Mouse (Mus musculus) MEL (cell line): ENCODE data around the gene Ikzf2.

Experiments
- CTCF ChIP-seq, 3 experiments: IDR thresholded peaks in 2 of 3; conservative IDR thresholded peaks in 1 of 3; 2 replicates each; pipeline ENCODE4 v1.5.1; 2011 to 2012; ENCODE audit warnings: low read length in 3 of 3, low read depth in 2 of 3, mild to moderate bottlenecking in 2 of 3, improper control_type of control experiment in 1 of 3, inconsistent platforms in 1 of 3, mixed read lengths in 1 of 3, moderate library complexity in 1 of 3; ENCODE audit not compliant: control insufficient read depth in 1 of 3, insufficient read depth in 1 of 3, poor library complexity in 1 of 3, severe bottlenecking in 1 of 3
- ELF1 ChIP-seq: IDR thresholded peaks from 2 replicates; pipeline ENCODE4 v1.6.1; 2014; ENCODE audit warnings: low read depth, mild to moderate bottlenecking, inconsistent platforms, low read length, improper control_type of control experiment, moderate library complexity
- GATA1 ChIP-seq: IDR thresholded peaks from 2 replicates; pipeline ENCODE4 v1.6.1; 2011; ENCODE audit warnings: low read depth, low read length, improper control_type of control experiment
- HCFC1 ChIP-seq: IDR thresholded peaks from 2 replicates; pipeline ENCODE4 v1.6.1; 2012; ENCODE audit warnings: low read depth, mild to moderate bottlenecking, inconsistent platforms, low read length, improper control_type of control experiment, moderate library complexity
- POLR2A ChIP-seq, 2 experiments: IDR thresholded peaks; 2 replicates each; pipeline ENCODE4 v1.6.1; 2011 to 2012; ENCODE audit warnings: low read length in 2 of 2, mild to moderate bottlenecking in 2 of 2, control low read depth in 1 of 2, improper control_type of control experiment in 1 of 2, low read depth in 1 of 2, moderate library complexity in 1 of 2; ENCODE audit not compliant: control insufficient read depth in 1 of 2, insufficient read depth in 1 of 2, poor library complexity in 1 of 2
- POLR2AphosphoS5 ChIP-seq: IDR thresholded peaks from 2 replicates; pipeline ENCODE4 v1.6.1; 2012; ENCODE audit warnings: low read depth, borderline replicate concordance, mild to moderate bottlenecking, inconsistent platforms, low read length, moderate library complexity, mixed read lengths
- USF1 ChIP-seq: IDR thresholded peaks from 2 replicates; pipeline ENCODE4 v1.6.1; 2014; ENCODE audit warnings: low read depth, mild to moderate bottlenecking, inconsistent platforms, low read length, improper control_type of control experiment, moderate library complexity
- ZMIZ1 ChIP-seq: IDR thresholded peaks from 2 replicates; pipeline ENCODE4 v1.6.1; 2012; ENCODE audit warnings: low read depth, mild to moderate bottlenecking, inconsistent platforms, low read length, improper control_type of control experiment, moderate library complexity

- TF ChIP-seq USF1 (no peak), HCFC1 (no peak), POLR2A (IDR thresholded peaks at IDR 0.05; ENCODE audit: control insufficient read depth in 1 of 2, insufficient read depth in 1 of 2, low read depth in 1 of 2, low read length in 2 of 2, poor library complexity in 1 of 2) (no peak), GATA1 (0 out of 2 replicates have a peak, but pooled peaks have one; percentile 14), CTCF (IDR thresholded peaks at IDR 0.05 in 2 of 3, conservative IDR thresholded peaks at IDR 0.05 in 1 of 3; ENCODE audit: control insufficient read depth in 1 of 3, insufficient read depth in 1 of 3, low read depth in 2 of 3, low read length in 3 of 3, poor library complexity in 1 of 3, severe bottlenecking in 1 of 3) (no peak), ELF1 (no peak), POLR2AphosphoS5 (no peak), ZMIZ1 (no peak)
Observed at GRCm38 (mm10) chr1:69549987-69550386, 137.1 kb downstream of the Ikzf2 start.
